Mouse (Mus musculus) heart, adult 18-20 months (tissue): ENCODE results near the gene Asb5. TPM values are rescaled to one million over a fixed set of nuclear protein-coding genes. Genes with fewer than 3 reads are reported as not detected.
A peak's percentile ranks its signal among the peaks of the same experiment; 100 is the strongest.
"Not testable (repeated sequence)": the region's sequence is repeated elsewhere in the genome, so short reads cannot be mapped to it uniquely, and the experiment has no call there.

Source experiments
- DNase-seq, 2 experiments: peaks; one replicate each; pipeline ENCODE4 v3.0.0; 2021 to 2022; ENCODE audit warnings: mixed read lengths in 1 of 2
- total RNA-seq, 2 experiments: library from RNA; stranded (reverse); gene quantifications; 2 replicates each; pipeline ENCODE4 v1.2.3; 2021

The Asb5 gene
- total RNA-seq, 2 experiments from 2014 or later: 19.6 to 22.1 TPM

GRCm38 (mm10) chr8:54537285-54537684, 7.9 kb downstream of the Asb5 start:
- DNase-seq: no peak

GRCm38 (mm10) chr8:54541331-54541730, 12.0 kb downstream of the Asb5 start:
- DNase-seq: no peak

GRCm38 (mm10) chr8:54548383-54548782, 19.0 kb downstream of the Asb5 start:
- peak in 1 of 2 experiments; percentile 26 for DNase-seq

GRCm38 (mm10) chr8:54550026-54550574, 20.7 kb downstream of the Asb5 start:
- DNase-seq: no peak

GRCm38 (mm10) chr8:54554921-54555320, 25.5 kb downstream of the Asb5 start:
- DNase-seq: no peak

GRCm38 (mm10) chr8:54562137-54562536, 32.8 kb downstream of the Asb5 start:
- peak in 1 of 2 experiments; percentile 5 for DNase-seq

GRCm38 (mm10) chr8:54565181-54565580, 35.8 kb downstream of the Asb5 start:
- DNase-seq: no peak

- DNase-seq: no peak
Measured at GRCm38 (mm10) chr8:54565603-54566260, 36.4 kb downstream of the Asb5 start.

GRCm38 (mm10) chr8:54567168-54567567, 37.8 kb downstream of the Asb5 start:
- no peak for DNase-seq

- peak; percentile 48 to 56 for DNase-seq
Measured at GRCm38 (mm10) chr8:54570618-54571609, 41.5 kb downstream of the Asb5 start.

- DNase-seq: no peak
Measured at GRCm38 (mm10) chr8:54581436-54581835, 52.1 kb downstream of the Asb5 start.

- DNase-seq: no peak
Measured at GRCm38 (mm10) chr8:54582886-54583285, 53.5 kb downstream of the Asb5 start.

- DNase-seq: no peak
Measured at GRCm38 (mm10) chr8:54594634-54595033, 65.3 kb downstream of the Asb5 start.

- DNase-seq: no peak
Measured at GRCm38 (mm10) chr8:54596051-54596450, 66.7 kb downstream of the Asb5 start.

GRCm38 (mm10) chr8:54596940-54597339, 67.6 kb downstream of the Asb5 start:
- no peak for DNase-seq

- no peak for DNase-seq
Measured at GRCm38 (mm10) chr8:54597386-54597785, 68.0 kb downstream of the Asb5 start.

- peak in 1 of 2 experiments; percentile 9 for DNase-seq
Measured at GRCm38 (mm10) chr8:54600671-54601251, 71.4 kb downstream of the Asb5 start, which contains the start of gene Spata4. Spata4 (plus strand) TSS chr8:54600781.

GRCm38 (mm10) chr8:54603440-54603839, 74.1 kb downstream of the Asb5 start:
- no peak for DNase-seq

GRCm38 (mm10) chr8:54609336-54609735, 80.0 kb downstream of the Asb5 start:
- peak; percentile 39 to 71 for DNase-seq

GRCm38 (mm10) chr8:54610238-54610637, 80.9 kb downstream of the Asb5 start:
- DNase-seq: peak; percentile 55 to 71

- not testable (repeated sequence) for DNase-seq
Measured at GRCm38 (mm10) chr8:54616710-54617109, 87.3 kb downstream of the Asb5 start.
